Mouse (Mus musculus) heart, postnatal 14 days (tissue): ENCODE measurements around the gene Zfp987. TPM values are rescaled to one million over a fixed set of nuclear protein-coding genes. Genes with fewer than 3 reads are reported as not detected.
"Not testable (repeated sequence)": the region's sequence is repeated elsewhere in the genome, so short reads cannot be mapped to it uniquely, and the experiment has no call there.

Experiments
- DNase-seq, 2 experiments: peaks; one replicate each; pipeline ENCODE4 v3.0.0; 2021 to 2022
- intact Hi-C: fragments of 180-260 bp; cut with DNase I; formaldehyde crosslinking; loops from one replicate; pipeline ENCODE4 v1.15.1; 2025
- long read RNA-seq, 2 experiments: library from polyadenylated mRNA; stranded (forward); transcript quantifications; one replicate each; pipeline ENCODE4 v2.0.0; 2021
- total RNA-seq, 2 experiments: library from RNA; stranded (reverse); gene quantifications; 2 replicates each; pipeline ENCODE4 v1.2.3; 2021

The Zfp987 gene
- total RNA-seq: not detected
- long read RNA-seq, experiment 1: 0 reads
- long read RNA-seq, experiment 2: 0 reads

DNA sequence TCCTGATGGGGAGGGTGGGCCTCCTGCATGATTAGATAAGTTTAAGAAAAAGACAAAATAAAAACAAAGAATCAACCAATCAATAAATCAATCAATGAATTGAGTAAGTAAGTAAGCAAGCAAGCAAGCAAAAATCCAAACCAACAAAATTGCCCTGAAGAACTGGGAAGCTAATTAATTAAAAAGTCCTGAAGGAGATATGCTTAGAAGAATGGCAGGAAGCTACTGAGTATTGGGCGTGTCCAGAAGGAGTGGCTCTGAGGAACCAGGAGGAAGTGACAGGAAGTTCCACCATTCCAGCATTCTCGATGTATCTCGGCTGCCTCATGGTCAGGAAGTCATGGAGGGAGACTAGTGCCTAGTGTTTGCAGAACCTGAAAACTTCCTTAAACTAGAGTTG is at the start of gene Zfp987:
Gene Zfp987, plus strand, starts transcription at position 301 of the 400 bp plus-strand sequence.
- DNase-seq, intact Hi-C loops: not testable (repeated sequence)

DNA sequence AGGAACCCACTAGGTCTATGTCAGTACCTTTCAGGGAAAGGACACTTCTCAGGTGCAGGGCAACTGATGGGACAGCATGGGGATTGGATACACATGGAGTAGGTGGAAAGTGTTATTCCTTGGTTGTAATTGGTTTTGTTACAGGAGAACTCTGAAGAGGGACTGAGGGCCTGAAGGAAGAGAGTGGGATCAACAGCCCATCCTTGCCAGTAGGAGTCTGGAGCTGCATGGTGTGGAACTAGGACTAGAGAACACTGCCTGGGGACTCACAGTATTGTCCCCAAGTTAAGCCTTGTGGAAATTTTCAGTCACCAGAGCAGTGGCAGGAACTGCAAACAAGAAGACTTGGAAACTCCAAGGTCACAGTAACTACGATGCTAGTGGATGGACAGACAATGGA is 44.6 kb upstream of the Zfp987 start:
- DNase-seq, intact Hi-C loops: not testable (repeated sequence)

DNA sequence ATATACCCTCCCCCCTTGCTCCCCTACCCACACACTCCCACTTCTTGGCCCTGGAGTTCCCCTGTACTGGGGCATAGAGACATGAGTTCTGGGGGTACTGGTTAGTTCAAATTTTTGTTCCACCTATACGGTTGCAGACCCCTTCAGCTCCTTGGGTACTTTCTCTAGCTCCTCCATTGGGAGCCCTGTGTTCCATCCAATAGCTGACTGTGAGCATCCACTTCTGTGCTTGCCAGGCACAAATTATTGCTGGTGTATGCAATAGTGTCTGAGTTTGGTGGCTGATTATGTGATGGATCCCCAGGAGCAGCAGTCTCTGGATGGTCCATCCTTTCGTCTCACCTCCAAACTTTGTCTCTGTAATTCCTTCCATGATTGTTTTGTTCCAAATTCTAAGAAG is 43.7 kb upstream of the Zfp987 start:
- DNase-seq, intact Hi-C loops: not testable (repeated sequence)

DNA sequence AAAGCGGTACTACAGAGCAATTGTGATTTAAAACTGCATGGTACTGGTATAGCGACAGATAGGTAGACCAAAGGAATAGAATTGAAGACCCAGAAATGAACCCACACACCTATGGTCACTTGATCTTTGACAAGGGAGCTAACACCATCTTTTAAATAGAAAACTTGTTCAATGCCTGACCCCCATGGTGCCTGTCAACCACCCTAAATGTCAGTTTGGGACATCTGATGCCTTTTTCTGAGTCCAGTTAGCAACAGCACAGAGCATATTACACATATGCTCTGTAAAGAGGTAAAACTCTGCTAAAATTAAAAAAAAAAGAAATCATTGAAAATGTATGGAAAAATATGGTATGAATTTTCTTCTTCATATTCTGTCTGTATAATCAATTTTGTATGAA is 41.8 kb upstream of the Zfp987 start:
- intact Hi-C loops: no loop called here
- DNase-seq: no peak

DNA sequence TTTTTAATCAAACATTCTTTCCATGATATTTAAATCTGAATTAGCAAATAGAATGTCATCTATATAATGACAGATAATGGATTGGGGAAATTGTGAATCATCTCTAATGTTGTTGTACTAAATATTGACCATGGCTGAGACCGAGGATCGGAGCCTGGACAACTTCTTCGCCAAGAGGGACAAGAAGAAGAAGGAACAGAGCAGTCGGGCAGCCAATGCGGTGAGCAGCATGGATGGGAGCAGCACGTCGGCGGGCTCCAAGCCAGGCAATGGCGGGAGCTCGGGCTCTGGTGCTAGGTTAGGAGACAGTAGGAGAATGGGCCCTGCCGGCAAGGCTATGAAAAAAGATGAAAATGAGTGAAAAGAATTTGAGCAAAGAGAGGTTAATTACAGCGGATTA is 38.5 kb upstream of the Zfp987 start:
- intact Hi-C loops, DNase-seq: not testable (repeated sequence)

DNA sequence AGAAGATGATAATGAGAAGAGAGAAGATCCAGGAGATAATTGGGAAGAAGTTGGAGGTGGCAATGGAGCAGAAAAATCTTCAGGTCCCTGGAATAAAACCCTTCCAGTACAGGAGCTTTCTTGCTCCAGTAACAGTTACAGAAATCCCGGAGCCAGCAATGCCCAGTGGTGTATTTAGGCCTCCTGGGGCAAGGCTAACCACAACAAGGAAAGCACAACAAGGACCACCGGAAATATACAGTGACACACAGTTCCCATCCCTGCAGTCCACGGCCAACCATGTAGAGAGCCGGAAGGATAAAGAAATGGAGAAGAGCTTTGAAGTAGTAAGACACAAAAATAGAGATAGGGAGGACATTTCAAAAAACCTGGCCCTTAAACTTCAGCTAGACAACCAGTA is 38.0 kb upstream of the Zfp987 start:
- intact Hi-C loops, DNase-seq: not testable (repeated sequence)

DNA sequence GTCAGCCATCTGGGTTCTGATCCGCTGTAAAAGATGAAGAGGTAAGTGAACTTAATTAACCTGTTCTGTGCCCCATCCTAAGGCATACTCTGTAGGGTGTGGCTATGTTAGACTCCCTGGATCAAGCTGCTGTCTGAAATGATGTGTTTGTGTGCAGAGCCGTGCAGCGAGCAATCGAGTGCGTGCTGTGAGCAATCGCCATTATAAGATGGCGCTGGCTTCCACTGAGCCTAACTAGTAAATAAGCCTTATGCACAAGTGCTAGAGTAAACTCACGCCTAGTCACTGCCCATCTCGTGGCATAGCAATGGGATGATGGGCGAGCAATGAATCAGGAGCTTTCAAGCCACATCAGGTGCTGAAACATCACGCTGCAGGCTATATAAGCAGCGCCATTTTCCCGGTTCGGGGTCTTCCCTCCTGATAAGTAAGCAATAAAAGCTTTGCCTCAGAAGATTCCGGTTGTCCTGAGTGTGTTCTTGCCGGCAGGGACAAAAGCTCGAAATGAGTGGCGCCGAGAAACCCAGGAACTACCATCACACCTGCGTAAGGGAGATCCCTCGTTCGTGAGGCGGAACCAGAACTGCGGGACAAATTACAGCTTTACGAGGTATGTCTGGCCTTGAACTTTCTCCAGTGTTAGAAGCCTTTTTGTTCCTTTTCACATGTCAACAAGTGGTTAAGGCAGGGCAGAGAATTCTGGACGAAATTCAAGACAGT is 37.0 kb upstream of the Zfp987 start:
- intact Hi-C loops, DNase-seq: not testable (repeated sequence)

DNA sequence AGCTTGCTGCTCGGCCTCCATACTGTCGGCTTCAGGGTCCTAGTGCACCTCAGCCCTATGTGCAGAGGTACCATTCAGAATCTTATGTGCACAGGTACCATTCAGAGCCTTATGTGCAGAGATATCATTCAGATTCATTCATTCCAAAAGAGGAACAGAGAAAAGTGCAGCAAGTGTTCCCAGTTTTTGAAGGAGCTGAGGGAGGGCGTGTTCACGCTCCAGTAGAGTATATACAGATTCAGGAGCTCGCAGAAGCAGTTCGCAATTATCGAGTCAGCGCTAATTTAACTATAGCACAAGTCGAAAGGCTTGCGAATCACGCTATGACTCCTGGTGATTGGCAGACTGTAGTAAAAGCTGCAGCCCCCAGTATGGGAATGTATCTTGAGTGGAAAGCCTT is 36.0 kb upstream of the Zfp987 start:
- DNase-seq, intact Hi-C loops: not testable (repeated sequence)

DNA sequence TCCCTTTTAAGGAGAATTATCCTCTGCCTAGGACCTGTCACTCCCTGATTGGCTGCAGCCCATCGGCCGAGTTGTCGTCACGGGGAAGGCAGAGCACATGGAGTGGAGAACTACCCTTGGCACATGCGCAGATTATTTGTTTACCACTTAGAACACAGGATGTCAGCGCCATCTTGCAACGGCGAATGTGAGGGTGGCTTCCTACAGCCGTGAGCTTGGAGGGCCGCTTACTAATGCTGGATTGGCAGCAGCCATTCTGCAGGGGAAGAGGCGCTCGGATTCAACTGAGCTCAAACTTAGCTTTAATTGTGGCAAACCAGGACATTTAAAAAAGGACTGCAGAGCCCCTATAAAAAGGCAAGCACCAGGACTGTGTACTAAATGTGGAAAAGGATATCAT is 35.1 kb upstream of the Zfp987 start:
- DNase-seq, intact Hi-C loops: not testable (repeated sequence)

DNA sequence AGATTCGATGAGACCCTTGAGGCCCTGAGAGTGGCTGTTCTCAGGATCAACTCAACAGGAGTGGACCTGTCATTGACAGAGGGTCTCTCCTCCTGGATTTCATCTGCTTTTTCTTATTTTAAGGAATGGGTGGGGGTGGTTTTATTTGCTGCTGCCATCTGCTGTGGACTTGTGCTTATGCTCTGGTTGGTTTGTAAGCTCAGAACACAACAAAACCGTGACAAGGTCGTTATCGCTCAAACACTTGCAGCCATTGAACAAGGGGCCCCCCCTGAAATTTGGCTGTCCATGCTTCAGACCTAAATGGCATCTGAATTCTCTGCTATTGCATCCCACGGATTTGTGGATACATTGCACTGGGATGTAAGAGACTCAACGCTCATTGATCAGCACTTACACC is 34.1 kb upstream of the Zfp987 start:
- intact Hi-C loops, DNase-seq: not testable (repeated sequence)

DNA sequence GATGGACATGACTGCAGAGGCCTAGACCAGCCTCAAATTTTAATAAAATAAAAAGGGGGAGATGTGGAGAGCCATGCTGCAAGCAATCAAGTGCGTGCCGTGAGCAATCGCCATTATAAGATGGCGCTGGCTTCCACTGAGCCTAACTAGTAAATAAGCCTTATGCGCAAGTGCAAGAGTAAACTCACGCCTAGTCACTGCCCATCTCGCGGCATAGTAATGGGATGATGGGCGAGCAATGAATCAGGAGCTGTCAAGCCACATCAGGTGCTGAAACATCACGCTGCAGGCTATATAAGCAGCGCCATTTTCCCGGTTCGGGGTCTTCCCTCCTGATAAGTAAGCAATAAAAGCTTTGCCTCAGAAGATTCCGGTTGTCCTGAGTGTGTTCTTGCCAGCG is 33.5 kb upstream of the Zfp987 start:
- DNase-seq: not testable (repeated sequence)

DNA sequence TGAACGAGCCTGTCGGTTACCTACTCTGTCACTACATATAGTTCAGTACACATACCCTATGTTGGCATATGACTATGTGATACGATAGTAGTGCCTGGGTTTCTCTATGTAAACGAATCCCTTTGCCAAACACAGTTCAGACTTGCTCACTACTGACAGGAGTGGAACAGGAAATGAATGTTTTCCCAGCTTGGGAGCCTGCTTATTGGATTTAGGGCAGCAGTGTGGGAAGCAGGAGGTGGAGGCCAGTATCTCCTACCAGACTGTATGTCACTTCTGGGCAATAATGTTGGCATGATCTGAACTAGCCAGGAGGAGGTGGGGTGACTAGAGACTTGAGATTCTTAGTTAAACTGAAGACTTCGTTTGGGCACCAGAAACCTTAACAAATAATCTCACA is 32.3 kb upstream of the Zfp987 start:
- intact Hi-C loops, DNase-seq: not testable (repeated sequence)

More for the DNA sequence above, 33.5 kb upstream of the Zfp987 start:
- intact Hi-C loops: not testable (repeated sequence)

DNA sequence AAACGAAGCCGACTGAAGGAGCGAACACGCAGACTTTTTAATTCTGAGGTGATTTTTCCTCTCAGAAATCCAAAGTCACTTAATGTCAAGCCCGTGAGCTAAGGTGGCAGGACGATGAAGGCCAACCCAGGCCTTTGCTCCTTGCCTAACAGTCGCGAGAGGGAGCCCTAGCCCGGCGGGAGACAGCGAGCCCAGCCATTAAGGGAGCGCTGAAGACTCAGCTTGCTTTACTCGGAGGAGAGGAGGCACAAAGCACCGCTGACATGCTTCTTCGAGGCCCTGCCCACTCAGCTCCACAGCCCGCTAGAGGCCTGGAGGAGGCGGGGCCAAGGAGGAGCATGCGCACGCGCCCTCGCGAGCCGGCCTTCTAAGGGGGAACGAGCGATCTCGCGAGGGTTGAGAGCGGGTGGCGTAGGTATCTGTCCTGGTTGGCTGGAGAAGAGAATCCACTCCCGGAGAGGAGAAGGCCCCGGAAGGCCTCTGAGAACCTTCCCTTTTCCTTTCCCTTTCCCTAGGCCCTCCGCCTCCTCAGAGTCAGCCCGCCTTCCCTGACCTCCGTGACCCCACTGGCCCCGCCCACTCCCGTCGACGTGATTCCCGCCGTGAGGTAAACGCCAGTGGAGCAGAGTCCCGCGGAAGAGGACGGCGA is 30.0 kb upstream of the Zfp987 start:
- intact Hi-C loops, DNase-seq: not testable (repeated sequence)

DNA sequence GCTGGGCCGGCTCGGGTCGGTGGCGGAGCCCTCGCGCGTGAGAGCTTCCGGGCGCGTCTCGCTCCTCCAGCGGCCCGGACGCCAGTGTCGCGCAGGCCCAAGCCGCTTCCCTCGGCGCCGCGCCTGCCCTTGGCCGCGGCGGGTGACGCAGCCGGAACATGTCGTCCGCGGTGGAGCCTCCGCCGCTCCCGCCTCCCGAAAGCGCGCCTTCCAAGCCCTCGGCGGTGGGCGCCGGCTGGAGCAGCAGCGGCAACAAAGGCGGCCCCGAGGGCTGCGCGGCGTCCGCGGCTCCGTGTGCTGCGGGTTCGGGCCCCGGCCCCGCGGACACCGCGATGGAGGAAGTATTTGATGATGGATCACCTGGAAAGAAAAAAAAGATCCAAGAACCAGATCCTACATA is 29.5 kb upstream of the Zfp987 start:
- intact Hi-C loops, DNase-seq: not testable (repeated sequence)

DNA sequence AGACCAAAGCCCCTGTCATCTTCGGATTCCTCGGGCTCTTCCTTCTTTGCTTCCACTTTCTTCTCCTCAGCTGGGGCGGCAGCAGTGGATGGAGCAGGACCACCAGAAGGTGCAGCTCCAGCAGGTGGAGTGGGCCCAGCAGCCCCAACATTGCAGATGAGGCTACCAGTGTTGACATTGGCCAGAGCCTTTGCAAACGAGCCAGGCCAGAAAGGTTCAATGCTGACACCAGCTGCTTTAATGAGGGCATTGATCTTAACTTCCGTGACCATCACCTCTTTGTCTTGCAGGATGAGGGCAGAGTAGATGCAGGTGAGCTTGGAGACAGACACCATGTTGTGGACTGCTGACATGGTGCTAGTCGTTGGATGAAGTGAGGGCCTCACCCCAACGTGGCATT is 23.8 kb upstream of the Zfp987 start:
- DNase-seq, intact Hi-C loops: not testable (repeated sequence)

DNA sequence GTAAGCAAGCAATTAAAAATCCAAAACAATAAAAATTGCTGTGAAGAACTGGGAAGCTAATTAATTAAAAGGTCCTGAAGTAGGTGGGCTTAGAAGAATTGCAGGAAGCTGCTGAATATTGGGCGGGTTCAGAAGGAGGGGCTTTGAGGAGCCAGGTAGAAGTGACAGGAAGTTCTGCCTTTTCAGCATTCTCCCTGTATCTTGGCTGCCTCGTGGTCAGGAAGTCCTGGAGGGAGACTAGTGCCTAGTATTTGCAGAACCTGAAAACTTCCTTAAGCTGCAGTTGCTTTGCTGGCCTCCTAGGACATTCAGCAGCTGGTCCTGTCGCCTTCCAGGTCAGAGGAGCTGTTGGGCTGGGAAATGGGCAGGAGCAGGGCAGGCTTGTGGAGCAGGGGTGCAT is 4.3 kb downstream of the Zfp987 start:
- intact Hi-C loops, DNase-seq: not testable (repeated sequence)

DNA sequence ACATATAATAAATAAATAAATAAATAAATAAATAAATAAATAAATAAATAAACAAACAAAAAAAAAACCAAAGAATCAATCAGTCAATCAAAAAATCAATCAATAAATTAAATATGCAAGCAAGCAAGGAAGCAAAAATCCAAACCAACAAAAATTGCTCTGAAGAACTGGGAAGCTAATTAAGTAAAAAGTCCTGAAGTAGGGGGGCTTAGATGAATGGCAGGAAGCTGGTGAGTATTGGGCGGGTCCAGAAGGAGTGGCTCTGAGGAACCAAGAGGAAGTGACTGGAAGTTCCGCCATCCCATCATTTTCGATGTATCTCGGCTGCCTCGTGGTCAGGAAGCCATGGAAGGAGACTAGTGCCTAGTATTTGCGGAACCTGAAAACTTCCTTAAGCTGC is 59.4 kb downstream of the Zfp987 start, which contains the start of gene Zfp600:
Gene Zfp600, plus strand, starts transcription at position 301 of the 400 bp plus-strand sequence.
- DNase-seq, intact Hi-C loops: not testable (repeated sequence)

DNA sequence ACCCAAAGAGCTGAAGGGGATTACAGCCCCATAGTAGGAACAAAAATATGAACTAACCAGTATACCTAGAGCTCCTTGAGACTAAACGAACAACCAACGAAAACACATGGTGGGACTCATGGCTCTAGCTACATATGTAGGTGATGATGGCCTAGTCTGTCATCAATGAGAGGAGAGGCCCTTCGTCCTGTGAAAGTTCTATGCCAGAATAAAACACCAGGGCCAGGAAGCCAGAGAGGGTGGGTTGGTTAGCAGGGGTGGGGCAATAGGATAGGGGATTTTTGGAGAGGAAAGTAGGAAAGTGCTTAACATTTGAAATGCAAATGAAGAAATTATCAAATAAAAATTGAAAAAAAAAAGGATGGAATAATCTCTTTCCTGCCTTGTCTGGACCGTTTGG is 65.8 kb downstream of the Zfp987 start:
- intact Hi-C loops, DNase-seq: not testable (repeated sequence)

DNA sequence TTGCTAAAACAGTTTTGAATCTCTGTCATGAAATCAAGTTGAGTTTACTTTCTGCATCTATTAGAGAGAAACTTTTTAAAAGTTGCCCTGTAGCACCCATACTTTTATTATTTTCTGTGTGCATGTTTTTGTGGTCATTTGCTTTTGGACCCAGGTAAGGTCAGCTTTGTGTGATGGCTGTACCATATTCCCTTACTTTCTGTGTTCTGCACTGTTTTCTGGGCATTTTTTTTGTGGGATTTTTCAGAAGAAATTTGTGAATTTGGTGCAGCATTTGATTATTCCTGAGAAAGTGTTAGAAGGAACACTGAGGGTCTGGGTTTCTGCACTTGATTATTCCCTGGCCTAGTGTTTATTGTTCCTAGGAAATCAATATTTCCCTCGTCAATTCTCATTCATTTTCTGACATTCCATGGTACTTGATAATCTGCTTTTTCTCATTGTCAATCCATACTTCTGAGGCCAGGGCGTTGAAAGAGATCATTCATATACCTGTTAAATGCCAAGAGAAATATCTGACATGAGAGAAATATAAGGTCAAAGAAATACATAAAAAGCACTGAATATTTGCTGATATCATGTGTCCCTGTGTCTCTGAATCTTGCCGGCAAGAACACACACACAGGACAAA is 70.2 kb downstream of the Zfp987 start:
- DNase-seq, intact Hi-C loops: not testable (repeated sequence)

DNA sequence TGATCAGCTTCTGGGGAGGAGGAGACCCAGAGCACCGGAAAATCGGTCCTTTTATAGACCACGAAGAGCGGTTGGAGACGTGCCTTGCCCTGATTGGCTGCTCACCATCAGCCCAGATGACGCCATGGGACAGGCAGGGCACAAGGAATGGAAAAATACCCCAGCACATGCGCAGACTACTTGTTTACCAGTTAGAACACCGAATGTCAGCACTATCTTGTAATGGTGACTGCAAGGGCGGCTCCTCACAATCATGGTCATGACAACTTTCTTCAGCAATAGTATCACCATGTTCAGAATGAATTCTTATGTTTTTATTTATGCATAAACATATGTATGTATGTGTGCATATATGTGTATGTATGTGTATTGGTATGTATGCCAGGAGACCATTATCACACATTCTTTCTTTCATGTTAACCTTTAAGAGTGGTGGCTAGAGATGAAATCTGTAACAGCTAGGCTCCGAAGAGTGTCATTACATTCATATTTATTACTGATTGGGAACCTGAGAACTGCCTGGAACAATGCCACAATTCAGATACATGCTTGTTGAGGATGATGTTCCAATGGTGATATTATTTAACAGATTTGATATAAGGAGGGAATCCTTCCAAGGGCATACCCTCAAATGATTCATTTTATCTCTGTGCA is 70.9 kb downstream of the Zfp987 start:
- DNase-seq, intact Hi-C loops: not testable (repeated sequence)
